Mouse (Mus musculus): ENCODE measurements around the gene Bik.
"Not testable (repeated sequence)": the region's sequence is repeated elsewhere in the genome, so short reads cannot be mapped to it uniquely, and the experiment has no call there.

Gene Bik

DNA sequence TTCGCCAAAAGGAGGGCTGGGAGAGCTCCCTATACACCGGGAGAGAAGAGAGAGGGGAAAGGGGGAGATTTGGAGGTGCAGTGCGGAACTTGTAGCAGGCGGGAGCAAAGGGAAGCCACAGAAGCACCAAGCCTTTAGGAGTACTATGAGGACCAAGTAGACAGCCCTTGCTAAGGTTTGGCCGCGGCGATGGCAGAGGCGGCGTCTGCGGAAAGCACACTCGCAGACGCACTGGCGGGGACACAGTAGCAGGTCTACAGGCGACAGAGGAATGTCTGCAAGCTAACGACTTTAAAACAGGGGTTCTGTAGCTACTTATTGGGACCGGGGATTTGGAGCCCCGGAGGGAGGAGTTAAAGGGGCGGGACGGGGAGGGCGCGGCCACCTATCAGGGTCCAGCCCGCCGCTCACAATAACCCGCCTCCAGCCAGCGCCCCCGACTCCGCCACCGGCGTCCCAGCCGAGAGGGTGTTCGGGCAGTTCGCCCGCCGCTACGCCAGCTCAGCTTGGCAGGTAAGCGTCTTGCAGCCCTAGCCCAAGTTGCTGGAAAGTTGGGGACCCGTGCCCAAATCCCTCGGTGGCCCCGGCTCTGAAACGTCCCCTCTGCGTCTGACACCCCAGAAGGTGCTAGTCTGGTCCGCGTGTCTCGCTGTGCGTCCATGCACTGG lies at the start of gene Bik:
TSS of gene Bik (plus strand) at position 439 of the 668 bp plus-strand sequence.
- DNase-seq (ENCODE audit: low spot score in 2 of 2), result no peak

- no peak for DNase-seq (ENCODE audit: low spot score in 2 of 2)
Measured at GRCm38 (mm10) chr15:83478096-83478495, 48.6 kb upstream of the Bik start.

DNA sequence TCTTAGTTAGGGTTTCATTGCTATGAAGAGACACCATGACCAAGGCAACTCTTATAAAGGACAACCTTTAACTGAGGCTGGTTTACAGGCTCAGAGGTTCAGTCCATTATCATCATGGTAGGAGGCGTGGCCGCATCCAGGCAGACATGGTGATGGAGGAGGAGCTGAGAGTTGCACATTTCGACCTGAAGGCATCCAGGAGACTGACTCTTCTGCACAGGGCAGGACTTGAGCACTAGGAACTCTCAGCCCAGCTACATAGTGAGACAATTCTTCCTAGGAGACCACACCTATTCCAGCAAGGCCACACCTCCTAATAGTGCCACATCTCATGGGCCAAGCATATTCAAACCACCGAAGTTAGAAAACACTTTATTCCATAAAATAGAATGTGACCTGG lies 46.8 kb upstream of the Bik start:
- DNase-seq (ENCODE audit: low spot score in 2 of 2), result no peak

DNA sequence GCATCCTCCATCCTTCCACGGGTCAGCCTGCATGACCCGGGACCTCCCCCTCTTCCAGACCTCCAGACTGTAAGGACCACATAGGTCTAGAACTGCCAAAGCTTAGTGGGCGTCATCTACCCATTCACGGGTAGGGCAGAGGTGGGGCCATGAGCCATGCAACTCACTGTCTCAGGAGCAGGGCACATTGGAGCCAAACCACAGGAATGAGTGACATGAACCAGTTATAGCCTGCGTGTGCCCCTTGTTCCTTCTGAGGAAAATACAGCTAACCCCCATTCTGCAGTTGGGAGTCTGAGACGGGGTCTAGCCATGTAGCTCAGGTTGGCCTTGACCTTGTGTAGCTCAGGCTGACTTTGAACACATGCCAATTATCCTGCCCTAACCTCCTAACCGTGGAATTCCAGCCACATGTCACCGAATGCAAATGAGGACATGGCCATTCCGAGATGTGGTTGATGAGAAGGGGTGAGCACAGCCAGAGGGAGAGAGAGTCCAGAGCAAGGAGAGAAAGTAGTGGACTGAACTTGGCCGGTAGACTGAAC lies 45.4 kb upstream of the Bik start:
- no peak for DNase-seq (ENCODE audit: low spot score in 2 of 2)

- no peak for DNase-seq (ENCODE audit: low spot score in 2 of 2)
Measured at GRCm38 (mm10) chr15:83482645-83483224, 43.9 kb upstream of the Bik start.

GRCm38 (mm10) chr15:83483482-83483881 lies 43.2 kb upstream of the Bik start:
- DNase-seq (ENCODE audit: low spot score in 2 of 2), result no peak

DNA sequence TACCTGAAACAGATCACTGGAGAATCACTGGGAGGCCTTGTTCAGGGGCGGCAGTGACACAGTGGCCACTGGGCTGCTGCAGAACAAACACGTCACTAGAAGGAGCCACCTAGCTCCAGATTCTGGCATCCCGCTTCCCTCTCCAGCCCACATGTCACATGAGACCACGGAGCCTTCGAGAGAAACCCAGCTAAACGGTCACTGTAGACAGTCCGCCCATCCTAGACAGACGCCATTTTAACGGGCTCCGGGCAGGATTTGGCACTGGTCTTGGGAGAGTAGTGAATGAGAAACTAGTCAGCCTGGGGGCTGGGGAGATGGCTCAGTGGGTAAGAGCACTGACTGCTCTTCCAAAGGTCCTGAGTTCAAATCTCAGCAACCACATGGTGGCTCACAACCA lies 42.4 kb upstream of the Bik start:
- DNase-seq (ENCODE audit: low spot score in 2 of 2), result no peak

GRCm38 (mm10) chr15:83487477-83488115 lies 39.1 kb upstream of the Bik start:
- DNase-seq (ENCODE audit: low spot score in 2 of 2), result no peak

DNA sequence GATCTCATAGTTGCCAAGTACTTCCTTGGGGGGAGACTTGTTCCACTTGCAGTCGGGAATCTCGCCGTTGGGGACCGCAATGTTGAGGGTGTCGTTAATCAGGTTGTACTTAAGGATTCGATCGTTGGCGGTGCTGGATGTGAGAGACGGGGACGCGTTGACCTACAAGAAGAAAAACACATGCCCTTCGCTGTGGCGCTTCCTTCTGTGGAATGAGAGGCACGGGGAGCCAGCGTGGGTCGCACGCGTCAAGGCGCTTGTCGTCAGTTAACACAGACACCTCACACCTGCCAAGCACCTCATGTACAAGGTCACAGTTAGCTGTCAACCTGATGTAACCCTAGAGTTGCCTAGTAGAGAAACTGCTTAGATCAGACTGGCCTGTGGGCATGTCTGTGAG lies 37.2 kb upstream of the Bik start:
- DNase-seq (ENCODE audit: low spot score in 2 of 2), result no peak

DNA sequence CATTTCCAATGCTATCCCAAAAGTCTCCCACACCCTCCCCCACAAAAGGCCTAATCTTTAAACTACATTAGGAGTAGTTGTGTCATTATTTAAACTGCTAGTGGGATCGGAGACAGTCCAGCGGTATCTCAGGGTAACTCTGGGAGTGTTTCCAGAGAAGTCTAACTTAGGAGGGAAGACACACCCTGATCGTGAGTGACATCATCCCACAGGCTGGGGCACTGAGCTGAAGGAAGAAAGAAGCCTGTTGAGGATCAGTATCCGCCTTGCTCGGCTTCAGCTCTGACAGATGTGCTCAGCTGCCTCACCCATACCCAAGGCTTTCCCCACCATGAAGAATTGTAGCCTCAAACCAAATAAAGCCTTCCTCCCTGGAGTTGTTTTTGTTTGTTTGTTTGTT lies 34.8 kb upstream of the Bik start:
- DNase-seq (ENCODE audit: low spot score in 2 of 2), result no peak

DNA sequence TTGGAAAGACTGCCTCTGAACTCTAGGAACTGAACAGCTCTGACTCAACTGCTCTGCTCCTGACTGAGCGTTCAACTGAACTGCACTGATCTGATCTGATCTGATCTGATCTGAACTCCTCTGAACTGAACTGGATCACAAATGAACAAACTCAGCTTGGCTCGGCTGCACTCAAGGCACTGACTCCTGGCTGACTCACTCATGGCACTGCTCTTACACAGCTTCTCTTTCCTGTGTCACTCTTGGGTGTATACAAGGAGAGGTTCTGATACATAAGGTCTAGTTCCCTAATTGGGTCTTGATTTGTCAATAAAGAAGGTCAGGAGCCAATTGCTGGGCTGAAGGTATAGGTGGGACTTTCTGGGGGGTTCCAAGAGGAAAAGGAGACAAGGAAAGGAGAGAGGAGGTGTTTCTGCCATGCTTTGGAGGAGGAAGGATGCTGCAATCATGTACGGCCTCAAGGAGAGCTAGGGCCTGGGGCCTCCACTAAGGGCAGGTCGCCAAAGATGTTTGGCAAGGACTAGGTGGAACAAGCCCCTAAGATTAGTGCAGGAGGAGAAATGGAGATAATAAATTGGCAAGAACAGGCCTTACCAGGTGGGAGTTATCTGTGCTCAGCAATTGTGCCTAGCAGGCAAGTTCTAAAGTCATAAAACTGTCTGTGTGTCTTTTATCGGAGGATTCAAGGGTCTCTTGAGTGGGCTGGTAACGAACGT lies 32.6 kb upstream of the Bik start:
- no peak for DNase-seq (ENCODE audit: low spot score in 2 of 2)

GRCm38 (mm10) chr15:83494572-83494920 lies 32.1 kb upstream of the Bik start:
- DNase-seq (ENCODE audit: low spot score in 2 of 2), result no peak

GRCm38 (mm10) chr15:83495195-83495594 lies 31.5 kb upstream of the Bik start:
- no peak for DNase-seq (ENCODE audit: low spot score in 2 of 2)

- no peak for DNase-seq (ENCODE audit: low spot score in 2 of 2)
Measured at GRCm38 (mm10) chr15:83495787-83496367, 30.8 kb upstream of the Bik start.

GRCm38 (mm10) chr15:83497299-83497698 lies 29.4 kb upstream of the Bik start:
- no peak for DNase-seq (ENCODE audit: low spot score in 2 of 2)

DNA sequence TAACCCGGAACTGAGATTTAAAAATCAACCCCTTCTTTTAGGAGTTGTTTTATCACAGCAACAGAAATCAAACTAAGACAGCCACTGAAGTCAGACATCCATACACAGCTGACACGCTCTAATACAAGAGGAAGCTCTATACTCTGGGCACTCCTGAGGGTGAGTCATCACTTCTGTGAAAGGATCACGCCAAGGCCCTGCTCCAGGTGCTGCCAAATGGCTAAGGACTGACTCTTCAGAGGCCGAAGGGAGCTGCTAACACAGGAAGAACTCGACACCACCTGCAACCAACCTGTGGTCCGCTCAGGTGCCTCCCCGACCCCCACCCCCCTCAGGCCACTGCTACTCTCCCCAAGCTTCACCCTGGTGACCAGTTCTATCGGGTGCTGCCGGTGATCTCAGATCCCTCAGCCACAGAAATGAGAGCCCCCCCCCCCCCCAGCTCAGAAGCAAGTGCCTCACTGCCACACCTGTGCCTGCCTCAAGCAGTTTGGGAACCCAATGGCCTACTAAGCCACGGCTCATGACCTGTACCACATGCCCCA lies 27.4 kb upstream of the Bik start:
- no peak for DNase-seq (ENCODE audit: low spot score in 2 of 2)

GRCm38 (mm10) chr15:83500352-83500751 lies 26.3 kb upstream of the Bik start:
- no peak for DNase-seq (ENCODE audit: low spot score in 2 of 2)

- DNase-seq (ENCODE audit: low spot score in 2 of 2), result not testable (repeated sequence)
Measured at GRCm38 (mm10) chr15:83501483-83501882, 25.2 kb upstream of the Bik start.

GRCm38 (mm10) chr15:83509950-83510804 lies 16.5 kb upstream of the Bik start:
- DNase-seq (ENCODE audit: low spot score in 2 of 2), result no peak

DNA sequence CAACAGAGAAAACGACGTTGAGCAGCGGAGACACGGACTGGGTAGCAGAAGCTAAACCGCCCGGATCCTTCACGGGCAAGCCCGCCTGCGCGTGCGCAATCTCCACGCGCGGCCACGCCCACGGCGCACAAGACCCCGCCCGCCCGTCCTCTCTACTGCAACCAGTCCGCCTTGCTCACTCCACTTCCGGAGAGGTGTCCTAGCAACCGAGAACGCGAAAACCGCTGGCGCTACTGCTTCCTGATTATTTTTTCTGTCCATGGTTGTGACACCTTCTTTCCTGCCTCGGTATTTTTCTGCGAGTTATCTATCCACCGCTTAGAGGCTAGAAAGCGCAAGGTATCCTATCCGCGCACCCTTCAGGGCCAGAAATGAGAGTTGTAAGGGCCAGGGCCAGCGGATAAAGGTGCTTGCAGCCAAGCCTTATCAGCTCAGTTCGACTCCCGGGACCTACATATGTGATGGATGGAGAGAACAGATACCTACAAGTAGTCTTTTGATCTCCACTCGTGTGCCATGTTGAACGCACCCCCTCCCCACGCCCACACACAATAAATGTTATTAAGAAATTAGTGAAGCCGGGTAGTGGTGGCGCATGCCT lies 15.8 kb upstream of the Bik start, which contains the start of gene Ttll1:
TSS of gene Ttll1 (minus strand) at position 89 of the 601 bp plus-strand sequence.
- peak; percentile 88 to 89 for DNase-seq (ENCODE audit: low spot score in 2 of 2)

Data from frontal cortex, postnatal 25 days (tissue).